ENCODE assay signal across 36 mouse cellular contexts in the genomic region with DNA sequence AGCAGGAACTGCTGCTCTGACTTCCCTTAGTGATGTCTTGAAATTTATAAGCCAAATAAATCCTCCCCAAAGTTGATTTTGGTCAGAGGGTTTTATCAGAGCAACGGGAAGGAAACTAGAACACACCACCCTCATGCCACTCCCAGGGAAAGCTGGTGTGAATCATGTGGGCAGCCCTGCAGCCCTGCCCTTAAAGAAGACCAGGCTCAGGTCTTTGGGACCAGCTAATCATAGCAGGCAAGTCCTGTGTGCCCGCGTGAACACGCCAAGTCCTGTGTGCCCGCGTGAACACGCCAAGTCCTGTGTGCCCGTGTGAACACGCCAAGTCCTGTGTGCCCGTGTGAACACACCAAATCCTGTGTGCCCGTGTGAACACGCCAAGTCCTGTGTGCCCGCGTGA. TPM values are rescaled to one million over a fixed set of nuclear protein-coding genes. Genes with fewer than 3 reads are reported as not detected.
"Had no signal": no experiment of that assay in that cellular context is flagged by ENCODE, and none has a peak within 500 bp of the region (broad histone marks: within the 10 kb centered on the region; RNA-seq: fewer than 3 reads in every experiment).

No protein-coding gene starts in this region.

- H3K4me3 ChIP-seq: limb, embryonic 10.5 days; limb, embryonic 12.5 days; limb, embryonic 13.5 days; limb, embryonic 15.5 days; liver, embryonic 12.5 days; liver, embryonic 13.5 days; liver, embryonic 15.5 days; lung, embryonic 15.5 days; megakaryocyte, embryonic 14.5 days; midbrain, embryonic 10.5 days; midbrain, embryonic 12.5 days; midbrain, embryonic 13.5 days; midbrain, embryonic 15.5 days; myocyte; neural tube, embryonic 12.5 days; neural tube, embryonic 13.5 days had no signal

- DNase-seq: left cerebral cortex, postnatal 4 days; liver, embryonic 13.5 days; liver, postnatal 0 days; lung, adult 18-20 months; lung, adult 2 months; lung, embryonic 14.5 days; lung, postnatal 10 days; lung, postnatal 14 days; lung, postnatal 36 days; lung, postnatal 4 days; midbrain, embryonic 14.5 days had no signal

- H3K9me3 ChIP-seq: limb, embryonic 10.5 days; limb, embryonic 12.5 days; limb, embryonic 13.5 days; limb, embryonic 15.5 days; liver, embryonic 12.5 days; liver, embryonic 13.5 days; liver, embryonic 15.5 days; lung, embryonic 15.5 days; megakaryocyte, embryonic 14.5 days; midbrain, embryonic 10.5 days; midbrain, embryonic 12.5 days; midbrain, embryonic 13.5 days; midbrain, embryonic 15.5 days; neural tube, embryonic 12.5 days; neural tube, embryonic 13.5 days had no signal

- H3K27ac ChIP-seq: limb, embryonic 10.5 days; limb, embryonic 12.5 days; limb, embryonic 13.5 days; limb, embryonic 15.5 days; liver, embryonic 12.5 days; liver, embryonic 13.5 days; liver, embryonic 14.5 days; liver, embryonic 15.5 days; lung, embryonic 15.5 days; macrophage; midbrain, embryonic 10.5 days; midbrain, embryonic 12.5 days; midbrain, embryonic 13.5 days; midbrain, embryonic 15.5 days; neural tube, embryonic 12.5 days; neural tube, embryonic 13.5 days had no signal

- H3K27me3 ChIP-seq: midbrain, embryonic 13.5 days; midbrain, embryonic 15.5 days had no signal

- H3K4me2 ChIP-seq: limb, embryonic 12.5 days; limb, embryonic 13.5 days; limb, embryonic 15.5 days; liver, embryonic 11.5 days; liver, embryonic 12.5 days; liver, embryonic 13.5 days; liver, embryonic 15.5 days; lung, embryonic 14.5 days; lung, embryonic 15.5 days; midbrain, embryonic 11.5 days; midbrain, embryonic 12.5 days; midbrain, embryonic 13.5 days; midbrain, embryonic 15.5 days; neural tube, embryonic 12.5 days; neural tube, embryonic 13.5 days had no signal

- ATAC-seq: liver, embryonic 12.5 days; lung, postnatal 0 days; midbrain, embryonic 13.5 days; midbrain, embryonic 15.5 days; midbrain, embryonic 16.5 days had no signal

- H3K36me3 ChIP-seq: limb, embryonic 10.5 days; limb, embryonic 12.5 days; limb, embryonic 13.5 days; limb, embryonic 15.5 days; liver, embryonic 12.5 days; liver, embryonic 13.5 days; liver, embryonic 15.5 days; lung, embryonic 15.5 days had no signal

- H3K9ac ChIP-seq: limb, embryonic 12.5 days; limb, embryonic 13.5 days; limb, embryonic 15.5 days; liver, embryonic 12.5 days; liver, embryonic 13.5 days; liver, embryonic 14.5 days; liver, embryonic 15.5 days; liver, postnatal 0 days; lung, embryonic 14.5 days; lung, embryonic 15.5 days; midbrain, embryonic 12.5 days; midbrain, embryonic 13.5 days; midbrain, embryonic 15.5 days; neural tube, embryonic 12.5 days; neural tube, embryonic 13.5 days had no signal

RNA-seq across cellular contexts. Expression of gene Sptbn2, which starts 5.8 kb away (rescaled TPM):
- total RNA-seq: megakaryocyte progenitor cell, adult 5-6 weeks; megakaryocyte, adult 5-6 weeks; megakaryocyte-erythroid progenitor cell, adult 5-6 weeks; monocyte, adult 5-6 weeks had no signal

RNA-seq across cellular contexts. Expression of gene Gm960, which starts 18.3 kb away (rescaled TPM):
- total RNA-seq: megakaryocyte progenitor cell, adult 5-6 weeks; megakaryocyte, adult 5-6 weeks; monocyte, adult 5-6 weeks had no signal
- polyA plus RNA-seq: liver, embryonic 13.5 days; macrophage had no signal
